Comparison of ENCODE assay signal across 23 mouse cellular contexts in genomic region chr13:60628657-60628950, GRCm38 (mm10). TPM values are rescaled to one million over a fixed set of nuclear protein-coding genes. Genes with fewer than 3 reads are reported as not detected.
A peak's percentile ranks its signal among the peaks of the same experiment; 100 is the strongest.
DNase-seq lines count a peak whose midpoint lies in the region; TF ChIP-seq lines count a peak whose summit lies in the region.
"Had no signal": no experiment of that assay in that cellular context is flagged by ENCODE, and none has a peak within 500 bp of the region (broad histone marks: within the 10 kb centered on the region; RNA-seq: fewer than 3 reads in every experiment).

No protein-coding gene starts in this region.

- H3K27ac ChIP-seq in layer of hippocampus, adult 2 months: peak overlapping the region; percentile 73
- H3K27ac ChIP-seq in macrophage: peak overlapping the region; percentile 45
- H3K27ac ChIP-seq: embryonic facial prominence, embryonic 13.5 days; forebrain, embryonic 10.5 days; forebrain, embryonic 13.5 days; heart, embryonic 10.5 days; heart, embryonic 13.5 days; hindbrain, embryonic 14.5 days; hindbrain, postnatal 0 days had no signal

- no peak overlapping the region for H3K4me3 ChIP-seq in layer of hippocampus, adult 2 months
- H3K4me3 ChIP-seq in macrophage (ENCODE audit: inconsistent target): no peak overlapping the region
- H3K4me3 ChIP-seq: embryonic facial prominence, embryonic 13.5 days; forebrain, embryonic 10.5 days; forebrain, embryonic 13.5 days; heart, embryonic 10.5 days; heart, embryonic 13.5 days had no signal

- peaks cover 75% of the 10 kb centered on the region for H3K79me2 ChIP-seq in macrophage (ENCODE audit: inconsistent target)

- no peak for DNase-seq in layer of hippocampus, adult 2 months (ENCODE audit: low spot score in 2 of 2)
- DNase-seq in layer of hippocampus, adult 9-10 months (ENCODE audit: low spot score): no peak
- peak; percentile 51 for DNase-seq in ES-CJ7 (ENCODE audit: low read depth, low spot score)
- DNase-seq in cerebellum, adult 11-12 months: no peak
- DNase-seq in ovary, postnatal 10 days (ENCODE audit: low spot score): no peak
- DNase-seq: adrenal gland, postnatal 10 days; adrenal gland, postnatal 36 days; cerebellum, adult 2 months; cerebellum, adult 9-11 months; cerebellum, postnatal 25 days; gastrocnemius, postnatal 10 days; heart, adult 18-20 months; heart, postnatal 14 days; heart, postnatal 4 days had no signal

- WGBS in macrophage (ENCODE audit: missing documents): 94% methylated on average over 2 of the region's 2 CpGs

- no peaks in the 10 kb centered on the region for H3K36me3 ChIP-seq in macrophage (ENCODE audit: inconsistent target)
- H3K36me3 ChIP-seq: embryonic facial prominence, embryonic 13.5 days; heart, embryonic 10.5 days; heart, embryonic 13.5 days had no signal

- TF ChIP-seq CTCF in layer of hippocampus, adult 2 months (conservative IDR thresholded peaks at IDR 0.05): no peak

RNA-seq across cellular contexts. Expression of gene Dapk1, which starts 26.9 kb away (rescaled TPM):
- 100 to 1,000 TPM; 149 to 154 TPM for total RNA-seq in layer of hippocampus, adult 2 months (2021)
- total RNA-seq in macrophage (2018; cell fraction: chromatin; rRNA removed): 10 to 100 TPM; 15.1 to 54.3 (median 22.1) TPM
- 10 to 100 TPM in 12 of 26 experiments, 1 to 10 TPM in 14; 4.9 to 14.9 (median 8.6) TPM for total RNA-seq in macrophage (2018; cell fraction: cytosol; rRNA removed)
- 10 to 100 TPM in 20 of 26 experiments, 1 to 10 TPM in 6; 7.4 to 48.2 (median 15.3) TPM for total RNA-seq in macrophage (2018; cell fraction: nucleus; rRNA removed)
- 7.9 to 20.0 TPM (median 10.2 TPM) in 3 replicates for polyA plus RNA-seq in macrophage (2018)
- polyA plus RNA-seq: C2C12 had no signal
